Mouse (Mus musculus): ENCODE results near the gene Drosha.
"Not testable (repeated sequence)": the region's sequence is repeated elsewhere in the genome, so short reads cannot be mapped to it uniquely, and the experiment has no call there.

Gene Drosha

DNA sequence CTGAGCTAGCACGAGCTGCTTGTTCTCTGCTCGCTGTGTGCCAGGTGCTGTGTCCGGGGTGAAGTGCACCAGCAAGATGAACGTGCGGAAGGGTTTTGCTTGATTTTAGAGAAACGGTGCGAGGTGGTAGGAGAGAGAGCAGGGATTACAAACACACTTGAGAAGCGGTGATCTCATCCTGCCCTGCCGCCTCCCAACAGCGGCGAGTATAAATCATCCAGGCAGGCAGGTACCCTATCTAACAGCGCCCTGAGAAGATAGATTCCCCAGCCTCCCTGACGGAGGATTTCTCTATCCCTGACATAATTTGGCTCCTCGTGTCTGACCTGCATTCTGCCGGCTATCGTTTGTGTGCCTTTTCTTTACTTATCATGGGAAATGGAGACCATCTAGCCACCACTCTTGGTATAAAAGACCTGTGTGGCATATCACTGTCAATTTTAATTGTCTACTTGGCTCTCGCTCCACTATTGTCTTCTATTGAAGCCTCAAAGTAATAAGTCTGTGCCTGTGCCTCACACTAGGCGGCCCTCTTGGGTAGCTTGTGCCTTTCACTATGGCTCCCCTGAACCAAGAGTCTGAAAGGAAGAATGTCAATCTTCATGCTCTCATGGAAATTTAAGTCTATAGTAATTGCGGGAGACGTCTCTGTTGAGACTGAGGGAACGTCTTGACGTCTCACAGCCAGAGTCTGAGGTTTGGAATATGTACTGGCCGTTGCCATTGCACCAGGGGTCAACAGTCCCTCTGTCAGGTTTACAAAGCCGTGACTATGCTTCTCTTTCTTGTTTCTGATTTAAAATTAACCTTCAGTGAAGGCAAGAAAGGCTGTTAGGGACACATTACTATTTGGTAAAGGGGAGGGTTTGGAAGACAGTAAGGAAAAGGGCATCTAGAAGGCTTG is 95.6 kb downstream of the Drosha start:
- in situ Hi-C loops (cut with MboI; ENCODE audit: unreplicated experiment in 2 of 2): no loop called here

DNA sequence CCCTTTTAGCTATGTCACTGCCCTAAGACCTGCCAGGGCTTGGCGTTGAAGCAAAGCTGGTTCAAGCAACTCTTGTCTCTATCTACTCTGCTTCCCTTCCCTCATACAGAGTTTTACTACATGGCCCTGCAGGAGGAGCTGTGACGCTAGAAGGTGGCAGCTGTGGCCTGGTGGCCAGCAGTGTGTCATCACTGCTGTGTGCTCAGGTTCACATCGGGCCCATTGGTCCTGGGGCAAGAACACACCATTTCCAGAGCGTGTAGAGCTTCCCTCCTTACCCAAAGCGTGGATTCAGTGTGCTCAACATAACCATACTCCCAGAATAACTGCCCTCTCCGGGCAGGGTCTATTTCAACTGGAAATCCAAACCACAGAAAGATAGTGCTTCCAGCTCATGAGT is 97.3 kb downstream of the Drosha start:
- in situ Hi-C loops (cut with MboI; ENCODE audit: unreplicated experiment in 2 of 2): no loop called here

DNA sequence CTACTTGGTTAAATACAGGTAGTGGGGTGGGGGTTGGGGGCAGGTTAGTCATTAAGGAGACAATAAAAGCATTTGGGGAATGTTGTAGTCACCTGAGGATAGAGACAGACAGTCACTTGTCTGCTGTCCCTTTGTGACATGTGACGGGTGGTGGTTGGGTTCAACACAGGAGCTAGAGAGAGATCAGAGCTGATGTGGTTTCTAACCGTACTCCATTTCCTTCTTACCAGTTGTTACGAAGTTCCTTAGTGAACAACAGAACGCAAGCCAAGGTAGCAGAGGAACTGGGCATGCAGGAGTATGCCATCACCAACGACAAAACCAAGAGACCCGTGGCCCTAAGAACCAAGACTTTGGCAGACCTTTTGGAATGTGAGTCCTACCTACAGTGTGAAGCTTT is 99.2 kb downstream of the Drosha start:
- in situ Hi-C loops (cut with MboI; ENCODE audit: unreplicated experiment in 2 of 2): no loop called here

DNA sequence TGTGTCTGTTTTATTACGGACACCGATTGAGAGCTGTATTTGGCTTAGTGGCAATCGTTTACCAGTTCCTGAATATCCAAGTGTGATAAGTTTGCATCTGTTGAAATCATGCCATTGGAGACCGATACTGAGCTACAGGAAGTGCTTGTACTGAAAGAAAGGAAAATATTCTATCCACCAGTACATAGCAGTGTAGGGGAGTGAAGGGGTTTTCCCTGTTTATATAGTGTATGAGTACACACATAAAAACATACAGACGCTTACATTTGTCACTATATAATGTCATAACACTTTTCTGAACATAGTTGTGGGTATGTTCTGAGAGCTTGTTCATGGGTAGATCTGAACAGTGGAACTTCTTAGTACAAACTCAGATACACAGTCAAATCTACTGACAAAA is 106.9 kb downstream of the Drosha start:
- in situ Hi-C loops (cut with MboI; ENCODE audit: unreplicated experiment in 2 of 2): no loop called here

DNA sequence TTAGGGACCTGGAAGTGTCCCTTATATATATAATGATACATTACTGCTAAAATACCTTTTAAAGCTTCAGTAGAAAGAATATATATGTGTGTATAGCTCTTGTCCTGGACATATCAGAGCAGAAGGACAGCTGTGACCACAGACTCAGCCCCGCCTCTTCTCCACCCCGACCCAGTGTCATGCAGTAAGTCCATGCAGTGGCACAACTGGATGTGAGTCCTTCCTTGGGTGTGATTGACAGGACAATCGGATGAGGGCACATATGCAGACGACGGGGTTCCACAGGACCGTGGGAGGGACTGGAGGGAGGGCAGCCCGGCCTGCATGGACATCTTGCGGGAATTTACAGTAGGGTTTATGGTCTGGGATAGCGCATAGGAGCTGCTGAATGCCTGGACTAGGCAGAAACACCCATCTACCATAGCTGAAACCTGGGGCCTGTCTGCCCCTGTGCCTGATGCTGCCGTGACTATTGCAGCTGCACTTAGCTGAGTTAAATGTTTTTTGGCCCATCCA is 111.7 kb downstream of the Drosha start:
- in situ Hi-C loops (cut with MboI; ENCODE audit: unreplicated experiment in 2 of 2): no loop called here

DNA sequence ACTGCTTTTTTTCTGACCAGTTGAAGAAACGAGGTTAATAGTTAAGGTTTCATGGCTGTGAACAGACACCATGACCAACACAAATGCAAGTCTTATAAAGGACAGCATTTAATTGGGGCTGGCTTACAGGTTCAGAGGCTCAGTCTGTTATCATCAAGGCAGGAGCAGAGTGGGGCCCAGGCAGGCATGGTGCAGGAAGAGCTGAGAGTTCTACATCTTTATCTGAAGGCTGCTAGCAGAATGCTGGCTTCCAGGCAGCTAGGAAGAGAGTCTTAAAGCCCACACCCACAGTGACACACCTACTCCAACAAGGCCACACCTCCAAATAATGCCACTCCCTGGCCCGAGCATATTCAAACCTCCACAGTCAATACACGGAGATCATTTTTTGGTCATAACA is 112.7 kb downstream of the Drosha start:
- in situ Hi-C loops (cut with MboI; ENCODE audit: unreplicated experiment in 2 of 2): not testable (repeated sequence)

DNA sequence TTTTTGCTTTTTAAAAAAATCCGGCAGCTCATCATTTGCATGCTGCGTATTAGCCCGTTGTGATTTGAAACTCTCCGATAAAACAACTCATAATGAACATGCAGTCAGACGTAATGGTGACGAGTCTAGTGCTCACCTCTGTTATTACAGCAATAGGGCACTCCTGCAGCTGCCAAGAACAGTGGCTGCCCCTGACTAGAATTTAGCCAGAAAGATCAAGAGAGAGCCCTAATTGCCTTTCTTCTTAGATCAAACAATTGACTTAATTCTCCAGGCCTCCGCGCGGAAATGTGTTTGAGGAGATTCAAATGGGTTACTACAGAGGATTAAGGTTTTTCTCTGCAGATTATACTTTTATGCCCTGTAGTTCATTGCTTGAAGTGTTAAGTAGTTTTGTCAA is 116.5 kb downstream of the Drosha start:
- in situ Hi-C loops (cut with MboI; ENCODE audit: unreplicated experiment in 2 of 2): no loop called here

DNA sequence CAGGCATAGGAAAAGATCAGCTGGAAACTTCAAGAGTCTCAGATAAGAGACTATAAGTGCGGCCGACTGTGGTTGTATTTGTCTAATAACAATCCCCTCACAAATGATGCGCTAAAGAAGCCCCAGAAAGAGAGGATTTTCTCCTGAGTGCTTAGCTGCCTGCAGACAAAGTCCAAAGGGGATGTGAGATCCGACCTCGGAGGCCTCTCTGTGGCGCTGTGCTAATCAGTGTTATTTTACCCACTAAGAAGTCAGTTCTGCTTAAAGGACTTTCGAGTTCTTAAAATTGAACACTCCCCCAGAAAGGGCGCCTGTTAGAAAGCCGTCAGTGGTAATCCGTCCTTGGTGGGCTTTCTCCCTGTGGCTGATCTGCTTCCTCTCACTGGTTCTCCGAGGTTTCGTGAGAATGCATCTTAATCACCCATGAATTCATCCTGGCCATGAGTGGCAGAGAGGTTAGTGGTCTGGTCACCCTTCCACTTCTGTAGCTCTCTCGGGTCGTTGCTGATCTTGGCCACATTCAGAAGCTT is 117.1 kb downstream of the Drosha start:
- in situ Hi-C loops (cut with MboI; ENCODE audit: unreplicated experiment in 2 of 2): no loop called here

DNA sequence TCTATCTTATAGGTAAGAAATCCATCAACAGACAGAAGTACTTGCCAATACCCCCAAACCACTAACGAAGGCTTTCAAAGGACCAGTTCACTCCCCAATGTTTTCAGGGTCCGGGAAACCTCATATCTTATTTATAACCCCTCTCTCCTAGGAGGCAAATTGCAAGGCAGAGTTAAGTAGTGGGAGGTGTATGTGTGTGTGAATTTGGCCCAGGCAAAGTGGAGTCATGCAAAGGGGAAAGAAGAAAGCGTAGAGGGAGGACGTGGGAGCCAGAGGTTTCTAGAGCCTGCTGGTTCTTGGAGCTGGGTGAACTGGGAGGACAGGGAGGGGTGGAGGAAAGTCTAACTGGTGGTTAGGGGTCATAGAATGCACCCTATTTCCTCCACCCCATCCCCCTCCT is 117.8 kb downstream of the Drosha start:
- in situ Hi-C loops (cut with MboI; ENCODE audit: unreplicated experiment in 2 of 2): no loop called here

DNA sequence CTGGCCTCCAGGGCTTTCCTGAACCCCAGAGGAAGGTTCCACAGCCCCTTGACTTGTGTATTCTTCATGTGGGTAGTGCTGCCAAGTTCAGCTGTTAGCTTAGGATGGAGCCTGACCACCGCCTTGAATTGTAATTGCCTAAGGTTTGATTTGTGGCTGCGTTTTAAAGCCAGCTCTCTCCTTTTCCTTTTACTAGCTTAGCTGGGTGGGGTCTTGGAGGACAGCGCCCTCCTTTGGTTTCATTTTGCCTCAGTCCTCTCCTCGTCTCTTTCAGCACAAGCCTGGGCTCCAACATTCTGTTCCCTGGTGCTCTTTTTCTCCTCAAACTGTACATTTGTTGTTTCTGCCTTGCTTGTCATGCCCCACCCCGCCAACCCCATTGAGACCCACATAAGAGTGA is 133.4 kb downstream of the Drosha start:
- in situ Hi-C loops (cut with MboI; ENCODE audit: unreplicated experiment in 2 of 2): no loop called here

DNA sequence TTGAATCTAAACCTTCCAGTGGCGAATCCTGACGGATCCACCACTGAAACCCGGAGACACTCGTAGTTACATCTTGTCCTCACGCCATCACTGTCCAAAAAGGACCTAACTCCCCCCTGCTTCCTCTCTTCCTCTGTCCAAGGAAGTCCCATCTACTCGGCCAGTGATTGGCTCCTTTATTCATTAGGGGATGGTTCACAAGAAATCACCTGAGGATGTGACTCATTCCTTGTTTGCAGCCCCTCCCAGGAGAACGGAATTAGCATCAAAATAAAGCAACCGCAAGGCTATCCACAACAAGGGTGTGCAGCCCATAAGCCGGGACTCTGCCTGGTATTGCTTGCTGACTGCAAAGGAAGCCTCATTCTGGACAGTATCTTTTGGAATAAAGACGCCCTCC is 137.6 kb downstream of the Drosha start:
- in situ Hi-C loops (cut with MboI; ENCODE audit: unreplicated experiment in 2 of 2): no loop called here

DNA sequence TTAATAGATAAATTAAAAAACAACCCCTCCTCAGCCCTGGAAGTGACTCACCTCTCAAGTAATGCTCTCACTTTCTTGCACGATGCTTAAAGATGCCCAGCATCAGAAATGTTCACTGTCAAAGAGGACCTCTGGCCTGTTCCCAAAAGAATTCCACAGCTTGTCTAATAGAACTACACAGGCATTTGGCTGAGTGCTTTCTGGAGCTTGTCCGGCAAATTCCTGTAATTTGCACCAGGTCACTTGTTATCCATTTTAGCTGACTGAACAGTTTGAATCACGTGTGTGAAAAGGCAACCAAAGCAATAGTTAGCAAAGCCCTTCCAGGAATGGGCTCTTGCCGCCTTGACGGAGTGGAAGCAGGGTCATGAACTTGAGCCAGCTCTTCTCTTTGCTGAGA is 140.6 kb downstream of the Drosha start:
- in situ Hi-C loops (cut with MboI; ENCODE audit: unreplicated experiment in 2 of 2): no loop called here

DNA sequence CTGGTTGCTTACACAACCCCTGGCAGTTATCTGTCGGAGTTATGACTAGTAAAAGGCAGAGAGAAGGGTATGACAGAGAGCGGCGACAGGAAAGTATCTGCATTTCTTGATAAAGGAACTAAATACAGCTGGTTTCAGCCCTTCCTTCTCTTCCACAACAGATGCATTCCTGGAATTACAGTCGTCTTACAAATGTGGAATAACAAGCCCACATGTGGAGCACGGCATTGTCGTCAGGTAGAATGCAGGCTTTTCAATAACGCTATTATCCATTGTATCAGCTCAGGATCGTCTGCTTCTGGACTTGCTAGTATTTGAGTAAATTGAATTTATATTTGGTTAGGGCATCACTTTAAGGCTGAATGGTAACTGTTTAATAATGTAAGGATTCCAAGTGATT is 144.2 kb downstream of the Drosha start:
- in situ Hi-C loops (cut with MboI; ENCODE audit: unreplicated experiment in 2 of 2): no loop called here

DNA sequence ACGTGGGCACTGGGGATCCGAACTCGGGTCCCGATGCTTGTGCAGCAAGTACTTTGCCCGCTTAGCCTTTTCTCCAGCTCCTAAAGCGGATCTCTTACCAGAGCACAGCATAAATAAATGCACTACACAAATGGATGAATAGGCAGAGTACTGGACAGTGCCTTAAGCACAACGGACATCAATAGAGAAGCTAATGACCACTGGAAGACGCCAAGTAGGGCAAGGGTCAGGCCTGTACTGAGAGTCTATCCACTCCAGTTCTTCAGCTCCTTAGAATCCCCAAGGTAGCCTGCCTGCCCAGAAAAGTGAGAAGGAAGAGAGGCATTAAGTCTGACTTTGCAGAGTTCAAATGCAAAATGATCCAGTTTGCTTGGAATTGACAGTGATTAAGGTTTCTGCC is 147.8 kb downstream of the Drosha start:
- in situ Hi-C loops (cut with MboI; ENCODE audit: unreplicated experiment in 2 of 2): no loop called here
